Mouse (Mus musculus): ENCODE results near the gene Ilvbl. TPM values are rescaled to one million over a fixed set of nuclear protein-coding genes. Genes with fewer than 3 reads are reported as not detected.

The Ilvbl gene
- polyA plus RNA-seq, 1 experiment from 2014 or later = 46.0 TPM

GRCm38 (mm10) chr10:78585606-78586005, 11.5 kb downstream of the Ilvbl start:
- no peak for DNase-seq (ENCODE audit: low spot score)
- ATAC-seq (ENCODE audit: low FRiP score) = no peak
- 90% methylated on average over 22 of the region's 22 CpGs for WGBS

GRCm38 (mm10) chr10:78586026-78586425, 11.9 kb downstream of the Ilvbl start:
- DNase-seq (ENCODE audit: low spot score) (no peak), ATAC-seq (ENCODE audit: low FRiP score) (no peak)
- Histone ChIP-seq H3K4me3 (replicated peaks; ENCODE audit: low read length) (no peak overlapping the region), H3K4me2 (replicated peaks) (no peak overlapping the region), H3K9ac (no peak overlapping the region), H3K27ac (no peak overlapping the region), H3K27me3 (ENCODE audit: control insufficient read depth, insufficient read depth, low read length) (no peaks in the 10 kb centered on the region), H3K36me3 (replicated peaks; ENCODE audit: control insufficient read depth, insufficient read depth) (peaks cover 46% of the 10 kb centered on the region), H3K9me3 (ENCODE audit: control insufficient read depth, low read length) (no peaks in the 10 kb centered on the region), H3K4me1 (replicated peaks; ENCODE audit: control insufficient read depth, insufficient read depth, low read length) (no peaks in the 10 kb centered on the region)
- WGBS = 95% methylated on average over 13 of the region's 13 CpGs

More at GRCm38 (mm10) chr10:78585606-78586005, 11.5 kb downstream of the Ilvbl start:
- Histone ChIP-seq H3K27ac (no peak overlapping the region), H3K4me1 (replicated peaks; ENCODE audit: control insufficient read depth, insufficient read depth, low read length) (no peaks in the 10 kb centered on the region), H3K4me3 (replicated peaks; ENCODE audit: low read length) (no peak overlapping the region), H3K4me2 (replicated peaks) (no peak overlapping the region), H3K9ac (no peak overlapping the region), H3K27me3 (ENCODE audit: control insufficient read depth, insufficient read depth, low read length) (no peaks in the 10 kb centered on the region), H3K36me3 (replicated peaks; ENCODE audit: control insufficient read depth, insufficient read depth) (peaks cover 50% of the 10 kb centered on the region), H3K9me3 (ENCODE audit: control insufficient read depth, low read length) (no peaks in the 10 kb centered on the region)

GRCm38 (mm10) chr10:78589291-78589690, 15.1 kb downstream of the Ilvbl start:
- DNase-seq (ENCODE audit: low spot score) (no peak), ATAC-seq (ENCODE audit: low FRiP score) (no peak)
- H3K4me1 ChIP-seq (replicated peaks; ENCODE audit: control insufficient read depth, insufficient read depth, low read length) = no peaks in the 10 kb centered on the region
- H3K27ac ChIP-seq = no peak overlapping the region
- H3K27me3 ChIP-seq (ENCODE audit: control insufficient read depth, insufficient read depth, low read length) = 0 out of 2 replicates have a peak, but pooled peaks cover 3% of the 10 kb centered on the region
- H3K4me3 ChIP-seq (replicated peaks; ENCODE audit: low read length) = no peak overlapping the region
- H3K9ac ChIP-seq = no peak overlapping the region
- no peak overlapping the region for H3K4me2 ChIP-seq (replicated peaks)
- 98% methylated on average over 18 of the region's 18 CpGs for WGBS
- H3K9me3 ChIP-seq (ENCODE audit: control insufficient read depth, low read length) = no peaks in the 10 kb centered on the region
- H3K36me3 ChIP-seq (replicated peaks; ENCODE audit: control insufficient read depth, insufficient read depth) = peaks cover 18% of the 10 kb centered on the region

GRCm38 (mm10) chr10:78589901-78590300, 15.8 kb downstream of the Ilvbl start:
- ATAC-seq (ENCODE audit: low FRiP score) (no peak), DNase-seq (ENCODE audit: low spot score) (no peak)
- H3K4me2 ChIP-seq (replicated peaks) = no peak overlapping the region
- no peaks in the 10 kb centered on the region for H3K4me1 ChIP-seq (replicated peaks; ENCODE audit: control insufficient read depth, insufficient read depth, low read length)
- no peaks in the 10 kb centered on the region for H3K9me3 ChIP-seq (ENCODE audit: control insufficient read depth, low read length)
- 0 out of 2 replicates have a peak, but pooled peaks cover 3% of the 10 kb centered on the region for H3K27me3 ChIP-seq (ENCODE audit: control insufficient read depth, insufficient read depth, low read length)
- H3K4me3 ChIP-seq (replicated peaks; ENCODE audit: low read length) = no peak overlapping the region
- H3K27ac ChIP-seq = no peak overlapping the region
- H3K36me3 ChIP-seq (replicated peaks; ENCODE audit: control insufficient read depth, insufficient read depth) = peaks cover 12% of the 10 kb centered on the region
- H3K9ac ChIP-seq = no peak overlapping the region
- WGBS = 96% methylated on average over 8 of the region's 8 CpGs

GRCm38 (mm10) chr10:78590744-78591143, 16.6 kb downstream of the Ilvbl start:
- Histone ChIP-seq H3K9ac (peak overlapping the region; percentile 57), H3K4me2 (replicated peaks) (peak overlapping the region; percentile 58)

GRCm38 (mm10) chr10:78591406-78592328, 17.5 kb downstream of the Ilvbl start, which contains the start of gene Syde1:
Syde1 (minus strand) TSS chr10:78591964.
- WGBS = 4% methylated on average over 32 of the region's 54 CpGs
- no peak within 1 kb of the TSS for H3K27ac ChIP-seq
- ATAC-seq (ENCODE audit: low FRiP score) = peak; percentile 47

More at GRCm38 (mm10) chr10:78590744-78591143, 16.6 kb downstream of the Ilvbl start:
- Histone ChIP-seq H3K36me3 (replicated peaks; ENCODE audit: control insufficient read depth, insufficient read depth) (peaks cover 12% of the 10 kb centered on the region), H3K4me3 (replicated peaks; ENCODE audit: low read length) (peak overlapping the region; percentile 37), H3K9me3 (ENCODE audit: control insufficient read depth, low read length) (no peaks in the 10 kb centered on the region), H3K27me3 (ENCODE audit: control insufficient read depth, insufficient read depth, low read length) (0 out of 2 replicates have a peak, but pooled peaks cover 3% of the 10 kb centered on the region), H3K27ac (no peak overlapping the region), H3K4me1 (replicated peaks; ENCODE audit: control insufficient read depth, insufficient read depth, low read length) (no peaks in the 10 kb centered on the region)
- 43% methylated on average over 9 of the region's 9 CpGs for WGBS
- 0 out of 2 replicates have a peak, but pooled peaks have one; percentile 14 for ATAC-seq (ENCODE audit: low FRiP score)
- no peak for DNase-seq (ENCODE audit: low spot score)

GRCm38 (mm10) chr10:78592856-78593379, 18.8 kb downstream of the Ilvbl start:
- no peaks in the 10 kb centered on the region for H3K9me3 ChIP-seq (ENCODE audit: control insufficient read depth, low read length)
- no peaks in the 10 kb centered on the region; the same call in 1 of the 2 replicates for H3K36me3 ChIP-seq (replicated peaks; ENCODE audit: control insufficient read depth, insufficient read depth)
- ATAC-seq (ENCODE audit: low FRiP score) (no peak), DNase-seq (ENCODE audit: low spot score) (no peak)
- 0 out of 2 replicates have a peak, but pooled peaks cover 3% of the 10 kb centered on the region for H3K27me3 ChIP-seq (ENCODE audit: control insufficient read depth, insufficient read depth, low read length)
- no peak overlapping the region for H3K27ac ChIP-seq
- H3K4me3 ChIP-seq (replicated peaks; ENCODE audit: low read length) = no peak overlapping the region
- H3K4me1 ChIP-seq (replicated peaks; ENCODE audit: control insufficient read depth, insufficient read depth, low read length) = no peaks in the 10 kb centered on the region
- no peak overlapping the region for H3K9ac ChIP-seq
- 92% methylated on average over 4 of the region's 4 CpGs for WGBS
- H3K4me2 ChIP-seq (replicated peaks) = no peak overlapping the region

More at GRCm38 (mm10) chr10:78591406-78592328, 17.5 kb downstream of the Ilvbl start, which contains the start of gene Syde1:
- peak; percentile 31 for DNase-seq (ENCODE audit: low spot score)
- peak within 1 kb of the TSS; percentile 37 for H3K4me3 ChIP-seq (replicated peaks; ENCODE audit: low read length)
- peak within 1 kb of the TSS; percentile 57 for H3K9ac ChIP-seq
- peak within 1 kb of the TSS; percentile 58 for H3K4me2 ChIP-seq (replicated peaks)
- no peaks in the 10 kb centered on the region for H3K4me1 ChIP-seq (replicated peaks; ENCODE audit: control insufficient read depth, insufficient read depth, low read length)
- no peaks in the 10 kb centered on the region for H3K9me3 ChIP-seq (ENCODE audit: control insufficient read depth, low read length)
- H3K27me3 ChIP-seq (ENCODE audit: control insufficient read depth, insufficient read depth, low read length) = 0 out of 2 replicates have a peak, but pooled peaks cover 3% of the 10 kb centered on the region
- H3K36me3 ChIP-seq (replicated peaks; ENCODE audit: control insufficient read depth, insufficient read depth) = peaks cover 9% of the 10 kb centered on the region; the same call in 1 of the 2 replicates

GRCm38 (mm10) chr10:78593736-78594135, 19.6 kb downstream of the Ilvbl start:
- Histone ChIP-seq H3K4me2 (replicated peaks) (no peak overlapping the region), H3K36me3 (replicated peaks; ENCODE audit: control insufficient read depth, insufficient read depth) (no peaks in the 10 kb centered on the region; the same call in 1 of the 2 replicates), H3K9me3 (ENCODE audit: control insufficient read depth, low read length) (no peaks in the 10 kb centered on the region), H3K4me3 (replicated peaks; ENCODE audit: low read length) (no peak overlapping the region), H3K27ac (no peak overlapping the region), H3K4me1 (replicated peaks; ENCODE audit: control insufficient read depth, insufficient read depth, low read length) (no peaks in the 10 kb centered on the region), H3K27me3 (ENCODE audit: control insufficient read depth, insufficient read depth, low read length) (0 out of 2 replicates have a peak, but pooled peaks cover 3% of the 10 kb centered on the region), H3K9ac (no peak overlapping the region)
- no peak for DNase-seq (ENCODE audit: low spot score)
- WGBS = 94% methylated on average over 5 of the region's 5 CpGs
- ATAC-seq (ENCODE audit: low FRiP score) = no peak

GRCm38 (mm10) chr10:78594157-78594556, 20.0 kb downstream of the Ilvbl start:
- Histone ChIP-seq H3K4me1 (replicated peaks; ENCODE audit: control insufficient read depth, insufficient read depth, low read length) (no peaks in the 10 kb centered on the region), H3K4me2 (replicated peaks) (no peak overlapping the region), H3K9ac (no peak overlapping the region), H3K27ac (no peak overlapping the region), H3K36me3 (replicated peaks; ENCODE audit: control insufficient read depth, insufficient read depth) (no peaks in the 10 kb centered on the region; the same call in 1 of the 2 replicates), H3K4me3 (replicated peaks; ENCODE audit: low read length) (no peak overlapping the region), H3K9me3 (ENCODE audit: control insufficient read depth, low read length) (no peaks in the 10 kb centered on the region), H3K27me3 (ENCODE audit: control insufficient read depth, insufficient read depth, low read length) (0 out of 2 replicates have a peak, but pooled peaks cover 3% of the 10 kb centered on the region)
- 85% methylated on average over 6 of the region's 6 CpGs for WGBS
- no peak for ATAC-seq (ENCODE audit: low FRiP score)
- DNase-seq (ENCODE audit: low spot score) = no peak

Measured in hindbrain, embryonic 14.5 days (tissue).